ENCODE assay signal across 23 mouse cellular contexts in the genomic region with DNA sequence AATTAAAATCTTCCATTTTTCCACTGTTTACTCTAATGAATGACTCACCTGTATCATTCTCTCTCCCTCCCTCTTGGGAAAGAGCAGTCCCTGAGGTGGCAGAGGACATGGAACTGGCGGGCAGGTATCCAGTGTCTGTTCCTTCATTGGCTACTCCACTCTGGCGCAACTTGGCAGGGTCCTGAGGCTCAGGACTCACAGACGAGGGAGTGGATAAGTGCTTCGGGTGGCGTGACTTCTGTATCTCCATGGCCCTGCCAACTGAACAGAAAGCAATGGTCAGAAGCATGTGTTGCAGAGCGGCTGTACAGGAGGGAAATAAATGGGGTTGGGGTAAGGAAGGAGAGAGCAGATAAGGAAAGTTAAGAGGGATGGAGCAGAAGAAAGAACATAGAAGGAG.
"Had no signal": no experiment of that assay in that cellular context is flagged by ENCODE, and none has a peak within 500 bp of the region (broad histone marks: within the 10 kb centered on the region; RNA-seq: fewer than 3 reads in every experiment).

No protein-coding gene starts in this region.

- H3K27ac ChIP-seq: gastrocnemius, adult 2 months; heart, embryonic 13.5 days; heart, embryonic 15.5 days; hindbrain, embryonic 10.5 days; hindbrain, embryonic 12.5 days; hindbrain, embryonic 14.5 days; intestine, embryonic 15.5 days; layer of hippocampus, adult 2 months; left cerebral cortex, adult 2 months; limb, embryonic 13.5 days; liver, embryonic 14.5 days had no signal

- H3K9me3 ChIP-seq: heart, embryonic 13.5 days; heart, embryonic 15.5 days; hindbrain, embryonic 10.5 days; hindbrain, embryonic 12.5 days; intestine, embryonic 15.5 days; limb, embryonic 13.5 days had no signal

- H3K4me2 ChIP-seq: heart, embryonic 13.5 days; heart, embryonic 15.5 days; hindbrain, embryonic 12.5 days; hindbrain, embryonic 14.5 days; intestine, embryonic 15.5 days; limb, embryonic 13.5 days had no signal

- H3K9ac ChIP-seq: heart, embryonic 13.5 days; heart, embryonic 15.5 days; hindbrain, embryonic 12.5 days; hindbrain, embryonic 14.5 days; intestine, embryonic 15.5 days; limb, embryonic 13.5 days; liver, embryonic 14.5 days had no signal

- DNase-seq: gastrocnemius, adult 2 months; gastrocnemius, postnatal 10 days; gastrocnemius, postnatal 25 days; kidney, adult 18-20 months; kidney, adult 8-10 months; kidney, postnatal 10 days; kidney, postnatal 25 days; kidney, postnatal 4 days; liver had no signal

- H3K4me3 ChIP-seq: gastrocnemius, adult 2 months; heart, embryonic 13.5 days; heart, embryonic 15.5 days; hindbrain, embryonic 10.5 days; hindbrain, embryonic 12.5 days; intestine, embryonic 15.5 days; layer of hippocampus, adult 2 months; left cerebral cortex, adult 2 months; limb, embryonic 13.5 days had no signal

- H3K27me3 ChIP-seq: heart, embryonic 13.5 days; heart, embryonic 15.5 days; hindbrain, embryonic 12.5 days; intestine, embryonic 15.5 days; limb, embryonic 13.5 days had no signal

- ATAC-seq: forebrain, embryonic 16.5 days; hindbrain, embryonic 16.5 days; inflammation-experienced regulatory T-cells, adult 6 months; intestine, embryonic 15.5 days; intestine, postnatal 0 days had no signal

- H3K4me1 ChIP-seq: heart, embryonic 15.5 days; hindbrain, embryonic 10.5 days; hindbrain, embryonic 12.5 days; intestine, embryonic 15.5 days; limb, embryonic 13.5 days had no signal
